Mouse (Mus musculus) midbrain, embryonic 13.5 days (tissue): ENCODE results near the gene AB124611. TPM values are rescaled to one million over a fixed set of nuclear protein-coding genes. Genes with fewer than 3 reads are reported as not detected.
A peak's percentile ranks its signal among the peaks of the same experiment; 100 is the strongest.
"Not testable (repeated sequence)": the region's sequence is repeated elsewhere in the genome, so short reads cannot be mapped to it uniquely, and the experiment has no call there.

Experiments used
- ATAC-seq: fragments of 200-750 bp; cut with Nextera tagmentation; 2 replicates; pipeline ENCODE4 v1.8.0; 2017; ENCODE audit warnings: mild to moderate bottlenecking, moderate TSS enrichment, moderate library complexity
- H3K27ac ChIP-seq: fragments of 300-500 bp; sonication (generic); 2 replicates; pipeline ENCODE4 v1.5.1; 2015; ENCODE audit warnings: inconsistent platforms, mild to moderate bottlenecking, moderate library complexity
- H3K27me3 ChIP-seq: fragments of 300-500 bp; sonication (generic); 2 replicates; pipeline ENCODE4 v1.6.1; 2015; ENCODE audit warnings: mild to moderate bottlenecking, inconsistent platforms
- H3K36me3 ChIP-seq: fragments of 300-500 bp; sonication (generic); 2 replicates; pipeline ENCODE4 v1.6.1; 2015; ENCODE audit warnings: mild to moderate bottlenecking, inconsistent platforms
- H3K4me1 ChIP-seq: fragments of 300-500 bp; sonication (generic); replicated peaks from 2 replicates; pipeline ENCODE4 v1.6.1; 2015; ENCODE audit warnings: inconsistent platforms
- H3K4me2 ChIP-seq: fragments of 300-500 bp; sonication (generic); replicated peaks from 2 replicates; pipeline ENCODE4 v1.6.1; 2015; ENCODE audit warnings: moderate library complexity, mild to moderate bottlenecking, inconsistent platforms
- H3K4me3 ChIP-seq: fragments of 300-500 bp; sonication (generic); replicated peaks from 2 replicates; pipeline ENCODE4 v1.5.1; 2015; ENCODE audit warnings: mild to moderate bottlenecking, inconsistent platforms
- H3K9ac ChIP-seq: fragments of 300-500 bp; sonication (generic); replicated peaks from 2 replicates; pipeline ENCODE4 v1.6.1; 2015; ENCODE audit warnings: mild to moderate bottlenecking, inconsistent platforms
- H3K9me3 ChIP-seq: fragments of 300-500 bp; sonication (generic); 2 replicates; pipeline ENCODE4 v1.6.1; 2016; ENCODE audit warnings: mild to moderate bottlenecking, inconsistent platforms
- WGBS: fragments of 180-500 bp; shearing (Covaris S2); methylation state at CpG from one replicate; pipeline ENCODE4 v1.1.7; 2015; 5-methylcytosine and 5-hydroxymethylcytosine counted together
- polyA plus RNA-seq: library from polyadenylated mRNA; unstranded; fragments of >200 nt; fragmentation: Nextera tagmentation; extraction: Ambion mirVana; gene quantifications from 2 replicates; pipeline ENCODE4 v1.2.1, GENCODE M21; 2015

Gene AB124611
- polyA plus RNA-seq, 1 experiment from 2014 or later, result 6.3 TPM

DNA sequence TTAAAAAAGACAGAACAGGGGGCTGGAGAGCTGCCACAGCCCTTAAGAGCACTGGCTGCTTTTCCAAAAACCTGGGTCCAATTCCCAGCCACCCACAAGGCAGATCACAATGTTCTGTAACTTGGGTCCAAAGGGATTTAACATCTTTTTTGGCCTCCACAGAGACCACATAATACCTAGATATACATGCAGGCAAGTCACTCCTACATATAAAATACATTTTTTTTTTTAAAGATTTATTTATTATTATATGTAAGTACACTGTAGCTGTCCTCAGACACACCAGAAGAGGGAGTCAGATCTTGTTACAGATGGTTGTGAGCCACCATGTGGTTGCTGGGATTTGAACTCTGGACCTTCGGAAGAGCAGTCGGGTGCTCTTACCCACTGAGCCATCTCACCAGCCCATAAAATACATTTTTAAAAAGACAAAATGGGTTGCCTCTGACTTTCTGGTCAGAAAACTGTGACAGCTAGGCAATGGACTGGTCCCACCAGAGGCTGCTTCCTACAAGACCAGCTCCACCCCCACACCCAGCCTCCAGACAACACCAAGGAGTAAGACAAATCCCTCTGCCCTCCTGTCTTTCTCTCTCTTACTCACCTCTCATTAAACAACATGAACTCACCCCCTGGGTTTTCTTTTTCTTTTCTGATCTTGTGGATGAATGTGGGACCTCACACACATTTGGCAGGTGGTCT, 1.3 kb downstream of the AB124611 start:
- H3K4me2 ChIP-seq, result no peak overlapping the region
- H3K4me1 ChIP-seq, result no peaks in the 10 kb centered on the region
- H3K4me3 ChIP-seq, result no peak overlapping the region
- no peaks in the 10 kb centered on the region for H3K36me3 ChIP-seq
- ATAC-seq, result no peak
- no peaks in the 10 kb centered on the region for H3K9me3 ChIP-seq
- H3K27me3 ChIP-seq, result no peaks in the 10 kb centered on the region
- 91% methylated on average over 2 of the region's 2 CpGs for WGBS
- no peak overlapping the region for H3K9ac ChIP-seq
- no peak overlapping the region for H3K27ac ChIP-seq

- Histone ChIP-seq H3K27ac (no peak overlapping the region), H3K4me3 (no peak overlapping the region), H3K36me3 (no peaks in the 10 kb centered on the region), H3K4me1 (no peaks in the 10 kb centered on the region), H3K4me2 (no peak overlapping the region), H3K9me3 (no peaks in the 10 kb centered on the region), H3K9ac (no peak overlapping the region), H3K27me3 (no peaks in the 10 kb centered on the region)
- no peak for ATAC-seq
- 89% methylated on average over 1 of the region's 1 CpGs for WGBS
These were observed 1.9 kb downstream of the AB124611 start for GRCm38 (mm10) chr9:21527917-21528324.

- no peak overlapping the region for H3K4me2 ChIP-seq
- no peak overlapping the region for H3K27ac ChIP-seq
- no peak overlapping the region for H3K9ac ChIP-seq
- no peak overlapping the region for H3K4me3 ChIP-seq
- no peak for ATAC-seq
- H3K27me3 ChIP-seq, result no peaks in the 10 kb centered on the region
- H3K9me3 ChIP-seq, result no peaks in the 10 kb centered on the region
- no peaks in the 10 kb centered on the region for H3K36me3 ChIP-seq
- WGBS, result 95% methylated on average over 14 of the region's 14 CpGs
- H3K4me1 ChIP-seq, result no peaks in the 10 kb centered on the region
These were observed 10.5 kb downstream of the AB124611 start for GRCm38 (mm10) chr9:21536501-21536900.

- no peaks in the 10 kb centered on the region for H3K9me3 ChIP-seq
- WGBS, result 71% methylated on average over 4 of the region's 4 CpGs
- no peaks in the 10 kb centered on the region for H3K36me3 ChIP-seq
- no peak overlapping the region for H3K4me2 ChIP-seq
- H3K4me3 ChIP-seq, result no peak overlapping the region
- no peaks in the 10 kb centered on the region for H3K27me3 ChIP-seq
- no peak for ATAC-seq
- H3K27ac ChIP-seq, result no peak overlapping the region
- no peaks in the 10 kb centered on the region for H3K4me1 ChIP-seq
- no peak overlapping the region for H3K9ac ChIP-seq
These were observed 11.0 kb downstream of the AB124611 start for GRCm38 (mm10) chr9:21537009-21537408.

DNA sequence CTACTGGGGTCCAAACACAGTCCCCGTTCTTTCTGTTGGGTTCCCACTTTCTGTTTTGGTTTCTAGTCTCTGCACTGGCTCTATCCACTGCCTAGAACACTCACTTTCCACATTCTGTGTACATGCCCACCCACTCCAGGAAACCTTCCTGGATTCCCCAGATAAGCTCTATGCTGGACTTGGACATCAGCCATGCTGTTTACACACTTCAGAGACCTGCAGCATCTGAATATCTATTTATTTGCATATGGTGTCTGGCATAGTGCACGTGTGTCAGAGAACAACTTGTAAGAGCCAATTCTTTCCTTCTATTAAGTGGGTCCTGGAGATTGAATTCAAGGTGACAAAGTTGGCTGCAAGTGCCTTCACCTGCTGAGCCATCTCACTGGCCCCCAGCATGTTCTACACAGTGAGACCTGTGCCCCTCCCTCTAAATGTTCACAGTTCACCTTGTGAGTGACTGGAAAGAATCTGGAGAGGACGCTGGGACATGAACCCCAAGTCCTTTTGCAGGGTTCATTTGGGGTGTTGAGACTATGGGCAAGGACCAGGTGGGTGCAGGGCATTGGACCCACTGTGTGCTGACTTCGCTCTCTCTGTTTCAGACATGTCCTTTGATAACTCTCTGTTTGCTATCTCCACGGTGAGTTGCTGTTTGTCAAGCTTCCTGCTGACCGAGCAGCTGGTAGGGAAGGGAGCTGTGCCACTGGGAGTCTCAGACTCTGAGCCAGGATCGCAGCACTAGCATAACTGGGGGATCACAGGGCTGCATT, 14.2 kb downstream of the AB124611 start:
- Histone ChIP-seq H3K27ac (no peak overlapping the region), H3K4me2 (no peak overlapping the region), H3K36me3 (no peaks in the 10 kb centered on the region), H3K9me3 (no peaks in the 10 kb centered on the region), H3K27me3 (no peaks in the 10 kb centered on the region), H3K9ac (no peak overlapping the region), H3K4me1 (peaks cover 6% of the 10 kb centered on the region), H3K4me3 (no peak overlapping the region)
- 90% methylated on average over 7 of the region's 7 CpGs for WGBS
- no peak for ATAC-seq

- H3K9ac ChIP-seq, H3K9me3 ChIP-seq, H3K36me3 ChIP-seq, H3K4me3 ChIP-seq, H3K27me3 ChIP-seq, H3K4me2 ChIP-seq, H3K27ac ChIP-seq, ATAC-seq: not testable (repeated sequence)
- WGBS, result 92% methylated on average over 2 of the region's 2 CpGs
- H3K4me1 ChIP-seq, result peaks cover 11% of the 10 kb centered on the region
These were observed 16.0 kb downstream of the AB124611 start for GRCm38 (mm10) chr9:21542001-21542400.

DNA sequence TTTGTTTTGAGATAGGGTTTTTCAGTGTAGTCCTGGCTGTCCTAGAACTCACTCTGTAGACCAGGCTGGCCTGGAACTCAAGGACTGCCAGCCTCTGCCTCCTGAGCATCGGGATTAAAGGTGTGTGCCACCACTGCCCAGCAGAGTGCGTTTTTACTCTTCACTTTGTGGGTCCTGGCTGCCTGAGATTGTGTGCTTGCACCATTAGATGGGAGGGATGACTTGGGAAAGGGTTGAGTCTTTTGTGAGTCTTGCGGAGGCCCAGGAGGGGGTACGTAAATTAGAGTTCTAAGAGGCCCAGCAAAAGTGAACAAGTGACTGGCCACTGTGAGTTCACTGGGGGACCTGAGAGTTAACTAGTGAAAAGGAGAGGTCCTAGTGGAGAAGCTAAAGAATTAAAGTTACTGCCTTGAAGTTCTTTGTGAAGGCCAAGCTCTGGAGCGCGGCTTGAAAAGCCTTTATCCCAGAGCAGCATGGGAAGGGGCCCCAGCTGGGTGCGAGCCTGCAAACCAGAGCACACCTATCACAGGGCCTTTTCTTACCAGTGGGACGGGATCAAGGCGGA, 19.5 kb downstream of the AB124611 start:
- 1% methylated on average over 9 of the region's 9 CpGs for WGBS
- 0 out of 2 replicates have a peak, but pooled peaks cover 8% of the 10 kb centered on the region for H3K36me3 ChIP-seq
- peak overlapping the region; percentile 67 for H3K4me2 ChIP-seq

GRCm38 (mm10) chr9:21545916-21546788, 20.2 kb downstream of the AB124611 start:
- Histone ChIP-seq H3K27me3 (no peaks in the 10 kb centered on the region), H3K4me3 (peak overlapping the region; percentile 81), H3K9me3 (no peaks in the 10 kb centered on the region), H3K4me1 (peaks cover 36% of the 10 kb centered on the region), H3K27ac (peak overlapping the region; percentile 99), H3K36me3 (peaks cover 14% of the 10 kb centered on the region), H3K9ac (peak overlapping the region; percentile 67), H3K4me2 (peak overlapping the region; percentile 67)
- ATAC-seq, result peak; percentile 94
- WGBS, result under 1% methylated on average over 65 of the region's 67 CpGs

More for the DNA sequence above, 19.5 kb downstream of the AB124611 start:
- no peaks in the 10 kb centered on the region for H3K9me3 ChIP-seq
- H3K4me3 ChIP-seq, result peak overlapping the region; percentile 81
- peak overlapping the region; percentile 67 for H3K9ac ChIP-seq
- H3K27me3 ChIP-seq, result no peaks in the 10 kb centered on the region
- H3K4me1 ChIP-seq, result peaks cover 32% of the 10 kb centered on the region
- peak overlapping the region; percentile 99 for H3K27ac ChIP-seq
- ATAC-seq, result peak; percentile 45

DNA sequence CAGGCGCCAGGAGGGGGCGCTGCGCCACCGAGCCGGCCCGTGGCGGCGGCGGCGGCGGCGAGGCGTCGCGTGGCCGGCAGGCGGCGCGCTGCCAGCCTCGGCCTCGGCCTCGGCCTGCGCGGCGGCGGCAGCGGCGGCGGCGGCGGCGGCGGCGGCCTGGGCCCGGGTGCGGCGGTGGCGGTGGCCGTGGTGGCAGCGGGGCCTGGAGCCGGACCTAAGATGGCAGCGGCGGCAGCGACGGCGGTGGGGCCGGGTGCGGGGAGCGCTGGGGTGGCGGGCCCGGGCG, 20.8 kb downstream of the AB124611 start, which contains the start of gene Carm1:
Gene Carm1 (plus strand): TSS at position 106 of the 286 bp plus-strand sequence.
- peaks cover 17% of the 10 kb centered on the region for H3K36me3 ChIP-seq
- no peaks in the 10 kb centered on the region for H3K27me3 ChIP-seq
- no peaks in the 10 kb centered on the region for H3K9me3 ChIP-seq
- H3K4me3 ChIP-seq, result peak within 1 kb of the TSS; percentile 81
- 2% methylated on average over 42 of the region's 52 CpGs for WGBS
- ATAC-seq, result peak; percentile 67
- peak within 1 kb of the TSS; percentile 98 for H3K9ac ChIP-seq
- peaks cover 39% of the 10 kb centered on the region for H3K4me1 ChIP-seq
- peak within 1 kb of the TSS; percentile 99 for H3K27ac ChIP-seq
- H3K4me2 ChIP-seq, result peak within 1 kb of the TSS; percentile 67

DNA sequence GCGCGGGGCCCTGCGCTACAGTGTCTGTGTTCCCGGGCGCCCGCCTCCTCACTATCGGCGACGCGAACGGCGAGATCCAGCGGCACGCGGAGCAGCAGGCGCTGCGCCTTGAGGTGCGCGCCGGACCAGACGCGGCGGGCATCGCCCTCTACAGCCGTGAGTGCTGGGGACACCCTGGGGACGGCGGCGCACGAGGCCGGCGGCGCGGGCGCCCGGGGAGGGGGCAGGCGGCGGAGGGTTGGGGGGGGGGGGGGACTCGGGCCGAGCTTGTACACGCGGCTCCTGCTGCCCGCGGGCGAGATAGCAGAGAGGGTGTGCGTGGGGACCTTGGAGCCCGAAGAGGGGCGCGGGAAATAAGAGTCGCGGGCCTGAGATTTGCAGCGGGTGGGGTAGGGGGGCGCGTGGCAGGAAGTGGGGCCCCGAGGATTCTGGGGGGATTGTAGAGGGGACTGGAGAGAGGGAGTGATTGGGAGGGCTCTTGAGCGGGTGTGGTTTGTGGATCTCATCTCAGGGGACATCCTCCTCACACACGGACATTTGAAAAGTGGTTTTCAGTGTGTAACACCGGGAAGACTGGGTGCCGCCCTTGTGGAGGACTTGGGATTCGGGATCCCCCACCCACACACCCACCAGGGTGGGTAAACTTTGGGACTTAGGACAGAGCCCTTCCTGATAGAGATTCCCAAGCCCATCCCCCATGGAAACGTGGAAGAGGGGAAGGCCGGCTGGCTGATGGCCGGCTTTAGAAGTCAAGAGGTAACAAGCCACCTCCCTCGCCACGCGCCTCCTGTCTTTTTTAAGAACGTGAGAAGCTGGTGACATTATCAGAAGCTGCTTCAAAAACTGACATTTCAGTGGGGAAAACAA, 21.3 kb downstream of the AB124611 start:
- Histone ChIP-seq H3K4me3 (peak overlapping the region; percentile 81), H3K27ac (peak overlapping the region; percentile 99), H3K9ac (peak overlapping the region; percentile 98), H3K36me3 (peaks cover 17% of the 10 kb centered on the region), H3K4me1 (peaks cover 39% of the 10 kb centered on the region), H3K27me3 (no peaks in the 10 kb centered on the region), H3K9me3 (no peaks in the 10 kb centered on the region), H3K4me2 (peak overlapping the region; percentile 67)
- WGBS, result under 1% methylated on average over 58 of the region's 66 CpGs
- ATAC-seq, result peak; percentile 64

- Histone ChIP-seq H3K9ac (0 out of 2 replicates have a peak overlapping the region, but pooled peaks have one; percentile 14), H3K27me3 (no peaks in the 10 kb centered on the region), H3K27ac (no peak overlapping the region), H3K36me3 (peaks cover 34% of the 10 kb centered on the region), H3K4me3 (no peak overlapping the region), H3K9me3 (no peaks in the 10 kb centered on the region), H3K4me1 (peaks cover 27% of the 10 kb centered on the region), H3K4me2 (no peak overlapping the region)
- 93% methylated on average over 2 of the region's 2 CpGs for WGBS
- no peak for ATAC-seq
These were observed 25.1 kb downstream of the AB124611 start for GRCm38 (mm10) chr9:21551049-21551448.
